Mouse (Mus musculus) kidney, postnatal 4 days (tissue): Measurements from ENCODE around the gene Chrna5.

ENCODE experiments used
- DNase-seq, 2 experiments: peaks; one replicate each; pipeline ENCODE4 v3.0.0; 2021; ENCODE audit warnings: mixed read lengths in 2 of 2

The Chrna5 gene

GRCm38 (mm10) chr9:55023902-55024583, 43.4 kb downstream of the Chrna5 start:
- DNase-seq = peak; percentile 90 to 92

GRCm38 (mm10) chr9:55025534-55026274, 45.0 kb downstream of the Chrna5 start:
- DNase-seq = no peak

- peak; percentile 63 to 76 for DNase-seq
These were observed 45.6 kb downstream of the Chrna5 start, which contains the start of gene Chrna3 for GRCm38 (mm10) chr9:55026275-55026663. Gene Chrna3 (minus strand): TSS chr9:55026562.

GRCm38 (mm10) chr9:55031435-55032167, 50.9 kb downstream of the Chrna5 start:
- DNase-seq = no peak

GRCm38 (mm10) chr9:55038948-55039347, 58.3 kb downstream of the Chrna5 start:
- no peak for DNase-seq

GRCm38 (mm10) chr9:55039983-55040382, 59.3 kb downstream of the Chrna5 start:
- no peak for DNase-seq

GRCm38 (mm10) chr9:55041389-55041788, 60.7 kb downstream of the Chrna5 start:
- no peak for DNase-seq

GRCm38 (mm10) chr9:55043688-55044087, 63.0 kb downstream of the Chrna5 start:
- no peak for DNase-seq

GRCm38 (mm10) chr9:55045001-55045400, 64.3 kb downstream of the Chrna5 start:
- no peak for DNase-seq

GRCm38 (mm10) chr9:55046764-55047163, 66.1 kb downstream of the Chrna5 start:
- DNase-seq = no peak

GRCm38 (mm10) chr9:55048211-55048880, 67.7 kb downstream of the Chrna5 start, which contains the start of gene Chrnb4:
Gene Chrnb4 (minus strand): TSS chr9:55048779.
- DNase-seq = peak; percentile 38 to 52

GRCm38 (mm10) chr9:55055386-55055930, 74.8 kb downstream of the Chrna5 start:
- DNase-seq = no peak
